Mouse (Mus musculus): Measurements from ENCODE around the gene Borcs8. TPM values are rescaled to one million over a fixed set of nuclear protein-coding genes. Genes with fewer than 3 reads are reported as not detected.

The Borcs8 gene
- polyA plus RNA-seq, 1 experiment from 2014 or later, result 49.6 TPM

DNA sequence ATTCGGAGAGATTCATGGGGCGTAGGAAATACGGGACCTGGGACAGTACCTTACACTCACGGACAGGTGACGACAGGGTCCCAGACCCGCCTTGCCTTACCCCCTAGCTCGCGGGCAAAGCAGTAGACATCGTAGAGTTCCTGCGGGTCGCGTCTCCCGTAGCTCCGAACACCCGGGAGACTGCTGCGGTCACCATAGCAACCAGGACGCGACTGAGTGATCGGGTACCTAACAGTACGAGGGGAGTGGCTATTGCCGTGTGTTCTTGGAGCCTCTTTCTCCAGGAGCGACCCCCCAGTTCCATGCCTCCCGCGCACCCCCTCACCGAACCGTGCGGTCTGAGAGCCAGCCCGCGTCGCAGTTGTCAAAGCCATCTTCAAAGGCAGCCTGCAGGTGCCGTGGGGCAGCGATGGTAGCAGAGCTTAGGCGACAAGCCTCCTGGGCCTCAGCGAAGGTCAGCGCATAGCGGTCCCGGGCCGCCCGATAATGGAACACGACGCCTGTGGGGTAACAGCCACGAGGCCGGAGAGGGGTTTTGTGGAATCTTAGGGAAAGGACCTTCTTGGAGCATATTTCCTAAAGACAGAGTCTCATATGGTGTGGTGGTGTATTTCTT, 26.8 kb upstream of the Borcs8 start:
- ATAC-seq (ENCODE audit: low FRiP score, low TSS enrichment), result no peak
- H3K4me3 ChIP-seq (ENCODE audit: low read length), result peak overlapping the region; percentile 3; the same call in 1 of the 2 replicates
- H3K36me3 ChIP-seq (ENCODE audit: control insufficient read depth, insufficient read depth, low read length), result no peaks in the 10 kb centered on the region
- H3K9ac ChIP-seq (ENCODE audit: low read depth, low read length), result no peak overlapping the region
- H3K9me3 ChIP-seq (ENCODE audit: control insufficient read depth, low read length), result no peaks in the 10 kb centered on the region
- no peak overlapping the region for H3K27ac ChIP-seq (ENCODE audit: low read depth, low read length)
- H3K4me1 ChIP-seq (ENCODE audit: control insufficient read depth, insufficient read depth, low read length), result no peaks in the 10 kb centered on the region
- WGBS, result 8% methylated on average over 43 of the region's 43 CpGs
- H3K4me2 ChIP-seq (replicated peaks; ENCODE audit: low read depth, low read length), result no peak overlapping the region
- H3K27me3 ChIP-seq (ENCODE audit: control insufficient read depth, insufficient read depth, low read length), result peaks cover 69% of the 10 kb centered on the region

DNA sequence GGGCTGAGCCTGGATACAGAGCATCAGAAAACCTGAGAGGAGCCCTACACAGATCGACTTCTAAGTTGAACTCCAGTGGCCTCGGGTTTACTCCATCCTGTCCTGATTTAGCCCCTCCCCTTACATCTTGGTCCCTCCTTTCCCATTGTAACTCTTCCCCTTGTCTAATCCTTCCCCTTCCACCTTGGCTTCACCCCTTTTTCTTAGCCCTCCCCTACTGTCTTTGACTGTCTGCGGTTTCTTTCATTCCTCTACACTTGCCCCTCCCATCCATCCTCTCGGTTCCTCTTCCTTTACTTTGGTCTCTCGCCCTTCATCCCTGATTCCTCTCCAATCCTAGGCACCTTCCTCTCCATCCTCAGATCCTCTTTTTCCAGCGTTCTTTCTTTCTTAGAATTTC, 24.8 kb upstream of the Borcs8 start:
- Histone ChIP-seq H3K36me3 (ENCODE audit: control insufficient read depth, insufficient read depth, low read length) (no peaks in the 10 kb centered on the region), H3K9ac (ENCODE audit: low read depth, low read length) (no peak overlapping the region), H3K4me3 (ENCODE audit: low read length) (no peak overlapping the region), H3K27ac (ENCODE audit: low read depth, low read length) (no peak overlapping the region), H3K9me3 (ENCODE audit: control insufficient read depth, low read length) (no peaks in the 10 kb centered on the region), H3K27me3 (ENCODE audit: control insufficient read depth, insufficient read depth, low read length) (peaks cover 82% of the 10 kb centered on the region), H3K4me1 (ENCODE audit: control insufficient read depth, insufficient read depth, low read length) (no peaks in the 10 kb centered on the region), H3K4me2 (replicated peaks; ENCODE audit: low read depth, low read length) (no peak overlapping the region)
- 21% methylated on average over 6 of the region's 6 CpGs for WGBS
- ATAC-seq (ENCODE audit: low FRiP score, low TSS enrichment), result no peak

DNA sequence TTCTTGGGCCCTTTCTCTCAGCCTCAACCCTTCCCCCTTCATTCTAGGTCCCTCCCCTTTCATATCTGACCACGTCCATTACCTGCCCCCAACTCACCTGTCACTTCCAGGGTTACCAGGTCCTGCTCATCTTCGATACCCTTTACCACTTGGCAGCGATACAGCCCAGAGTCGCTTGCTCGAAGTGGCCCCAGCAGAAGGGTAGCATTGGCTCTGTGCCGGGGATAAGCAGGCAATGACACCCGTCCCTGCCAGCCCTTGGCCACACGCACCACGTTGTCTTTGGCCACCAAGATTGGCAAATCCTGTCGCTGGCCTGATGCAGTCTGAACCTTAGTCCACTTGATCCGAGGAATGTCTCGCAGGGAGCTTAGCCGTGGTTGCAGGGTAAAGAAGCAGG, 24.4 kb upstream of the Borcs8 start:
- Histone ChIP-seq H3K36me3 (ENCODE audit: control insufficient read depth, insufficient read depth, low read length) (no peaks in the 10 kb centered on the region), H3K9ac (ENCODE audit: low read depth, low read length) (no peak overlapping the region), H3K4me2 (replicated peaks; ENCODE audit: low read depth, low read length) (no peak overlapping the region), H3K27ac (ENCODE audit: low read depth, low read length) (no peak overlapping the region), H3K27me3 (ENCODE audit: control insufficient read depth, insufficient read depth, low read length) (peaks cover 86% of the 10 kb centered on the region), H3K4me3 (ENCODE audit: low read length) (no peak overlapping the region), H3K9me3 (ENCODE audit: control insufficient read depth, low read length) (no peaks in the 10 kb centered on the region), H3K4me1 (ENCODE audit: control insufficient read depth, insufficient read depth, low read length) (no peaks in the 10 kb centered on the region)
- 69% methylated on average over 13 of the region's 13 CpGs for WGBS
- no peak for ATAC-seq (ENCODE audit: low FRiP score, low TSS enrichment)

DNA sequence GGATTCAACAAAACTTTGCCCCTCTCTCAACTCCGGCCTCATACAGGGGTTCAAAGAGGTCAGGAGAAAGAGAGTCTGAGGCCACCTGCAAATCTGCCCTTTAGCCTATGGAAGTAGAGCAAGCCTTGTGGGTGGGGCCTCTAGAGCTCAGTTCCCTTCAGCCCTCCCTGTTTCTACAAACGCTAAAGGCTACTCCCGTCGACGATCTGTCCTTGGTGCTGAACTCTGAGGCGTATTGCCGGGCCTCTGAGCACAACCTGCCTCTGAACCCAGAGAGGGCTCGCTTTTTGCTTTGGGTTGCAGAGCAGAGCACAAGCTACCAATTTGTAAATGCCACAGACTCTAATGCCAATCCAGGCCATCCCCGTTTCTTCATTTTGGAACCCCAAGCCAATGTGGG, 21.7 kb upstream of the Borcs8 start:
- Histone ChIP-seq H3K36me3 (ENCODE audit: control insufficient read depth, insufficient read depth, low read length) (no peaks in the 10 kb centered on the region), H3K27ac (ENCODE audit: low read depth, low read length) (no peak overlapping the region), H3K4me2 (replicated peaks; ENCODE audit: low read depth, low read length) (no peak overlapping the region), H3K4me3 (ENCODE audit: low read length) (no peak overlapping the region), H3K4me1 (ENCODE audit: control insufficient read depth, insufficient read depth, low read length) (no peaks in the 10 kb centered on the region), H3K9ac (ENCODE audit: low read depth, low read length) (no peak overlapping the region), H3K27me3 (ENCODE audit: control insufficient read depth, insufficient read depth, low read length) (peaks cover 65% of the 10 kb centered on the region), H3K9me3 (ENCODE audit: control insufficient read depth, low read length) (no peaks in the 10 kb centered on the region)
- 9% methylated on average over 9 of the region's 9 CpGs for WGBS
- no peak for ATAC-seq (ENCODE audit: low FRiP score, low TSS enrichment)

DNA sequence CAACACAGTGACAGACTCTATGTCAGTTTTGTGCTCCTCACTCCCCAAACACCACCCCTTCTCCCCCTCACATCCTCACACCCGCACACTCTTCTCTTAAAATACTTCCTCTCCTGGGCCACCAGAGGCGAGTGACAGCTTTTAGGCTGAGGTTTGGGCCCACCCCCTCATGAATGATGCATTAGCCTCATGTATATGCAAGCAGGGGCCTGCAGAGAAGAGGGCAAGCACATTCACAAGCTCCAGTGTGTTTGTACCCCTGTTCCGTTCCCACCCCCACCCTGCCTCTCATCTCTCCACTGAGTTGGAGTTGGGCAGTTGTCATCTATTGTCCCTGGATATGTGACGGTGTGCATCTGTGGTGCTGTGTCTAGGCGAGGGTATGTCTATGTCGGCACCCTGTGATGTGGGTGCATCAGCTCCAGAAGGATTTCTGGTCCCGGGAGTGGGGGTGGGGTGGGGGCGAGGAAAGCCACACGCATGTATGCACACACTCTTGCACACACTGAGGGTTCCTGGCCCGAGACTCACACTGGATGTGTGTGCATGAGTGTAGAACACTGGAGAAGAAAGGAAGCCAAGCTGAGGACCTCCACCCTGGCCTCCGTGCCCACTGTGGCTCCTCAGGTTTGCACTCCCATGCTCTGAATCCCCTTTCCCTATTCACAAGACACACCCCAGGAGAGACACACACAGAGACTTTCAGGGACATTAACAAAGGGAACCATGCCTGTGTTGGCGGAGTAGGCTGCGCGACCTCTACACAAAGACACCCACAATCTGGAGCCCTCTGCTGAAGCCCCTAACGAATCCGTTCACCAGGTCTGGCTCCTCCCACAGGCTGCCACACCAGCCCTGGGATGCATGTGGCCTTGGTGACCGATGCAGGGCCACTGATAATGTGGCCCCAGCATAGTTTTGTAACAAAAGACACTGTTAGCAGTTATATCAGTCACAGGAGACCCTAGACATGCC, 20.3 kb upstream of the Borcs8 start:
- 12% methylated on average over 17 of the region's 17 CpGs for WGBS
- ATAC-seq (ENCODE audit: low FRiP score, low TSS enrichment), result no peak
- Histone ChIP-seq H3K9me3 (ENCODE audit: control insufficient read depth, low read length) (no peaks in the 10 kb centered on the region), H3K27me3 (ENCODE audit: control insufficient read depth, insufficient read depth, low read length) (peaks cover 51% of the 10 kb centered on the region), H3K4me2 (replicated peaks; ENCODE audit: low read depth, low read length) (no peak overlapping the region), H3K9ac (ENCODE audit: low read depth, low read length) (no peak overlapping the region), H3K4me1 (ENCODE audit: control insufficient read depth, insufficient read depth, low read length) (no peaks in the 10 kb centered on the region), H3K36me3 (ENCODE audit: control insufficient read depth, insufficient read depth, low read length) (no peaks in the 10 kb centered on the region), H3K4me3 (ENCODE audit: low read length) (no peak overlapping the region), H3K27ac (ENCODE audit: low read depth, low read length) (no peak overlapping the region)

DNA sequence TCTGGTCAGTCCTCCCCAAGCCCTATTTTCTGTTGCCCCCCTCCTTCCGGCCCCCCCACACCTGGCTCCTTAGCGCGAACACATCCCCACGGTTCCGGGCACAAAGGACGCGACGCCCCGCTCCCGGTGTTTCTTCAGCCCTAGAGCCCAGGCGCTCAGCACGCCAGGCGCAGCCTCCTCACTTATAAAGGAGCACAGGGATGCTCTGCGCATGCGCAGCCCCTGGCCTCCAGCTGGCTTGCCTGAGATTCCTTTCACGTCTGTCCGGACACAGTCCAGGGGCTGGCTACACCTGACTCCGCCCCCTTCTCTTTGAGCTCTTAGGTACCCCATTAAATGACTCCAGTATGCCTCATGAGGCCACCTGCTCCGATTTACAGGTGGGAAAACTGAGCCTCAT, 18.6 kb upstream of the Borcs8 start, which contains the start of gene Ncan:
TSS of gene Ncan (minus strand) at position 207 of the 400 bp plus-strand sequence.
- peak within 1 kb of the TSS; percentile 30 for H3K4me2 ChIP-seq (replicated peaks; ENCODE audit: low read depth, low read length)
- peaks cover 41% of the 10 kb centered on the region for H3K27me3 ChIP-seq (ENCODE audit: control insufficient read depth, insufficient read depth, low read length)
- H3K4me1 ChIP-seq (ENCODE audit: control insufficient read depth, insufficient read depth, low read length), result no peaks in the 10 kb centered on the region
- H3K36me3 ChIP-seq (ENCODE audit: control insufficient read depth, insufficient read depth, low read length), result no peaks in the 10 kb centered on the region
- 2% methylated on average over 19 of the region's 19 CpGs for WGBS
- no peak within 1 kb of the TSS for H3K27ac ChIP-seq (ENCODE audit: low read depth, low read length)
- H3K4me3 ChIP-seq (ENCODE audit: low read length), result peak within 1 kb of the TSS; percentile 13
- 0 out of 2 replicates have a peak within 1 kb of the TSS, but pooled peaks have one; percentile 4 for H3K9ac ChIP-seq (ENCODE audit: low read depth, low read length)
- peak; percentile 88 for ATAC-seq (ENCODE audit: low FRiP score, low TSS enrichment)
- H3K9me3 ChIP-seq (ENCODE audit: control insufficient read depth, low read length), result no peaks in the 10 kb centered on the region

DNA sequence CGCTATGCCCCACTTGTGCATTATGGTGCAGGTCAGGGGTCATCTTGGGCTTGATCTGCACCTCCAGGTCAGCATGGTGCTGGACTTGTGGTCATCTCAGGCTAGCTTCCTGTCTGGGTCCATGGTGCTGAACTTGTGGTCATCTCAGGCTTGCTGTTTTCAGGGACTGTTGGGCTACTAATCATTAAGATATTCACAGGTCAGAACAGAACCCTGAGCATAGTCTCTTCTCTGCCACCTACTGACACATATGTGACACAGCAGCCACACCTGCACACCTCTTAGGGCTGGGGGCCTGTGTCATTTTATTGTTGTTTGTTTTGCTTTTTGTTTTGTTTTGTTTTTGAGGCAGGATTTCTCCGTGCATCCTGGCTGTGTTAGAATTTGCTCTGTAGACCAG, 16.4 kb upstream of the Borcs8 start:
- WGBS, result 46% methylated on average over 2 of the region's 2 CpGs
- ATAC-seq (ENCODE audit: low FRiP score, low TSS enrichment), result no peak
- H3K36me3 ChIP-seq (ENCODE audit: control insufficient read depth, insufficient read depth, low read length), result no peaks in the 10 kb centered on the region
- no peak overlapping the region for H3K4me3 ChIP-seq (ENCODE audit: low read length)
- H3K4me1 ChIP-seq (ENCODE audit: control insufficient read depth, insufficient read depth, low read length), result no peaks in the 10 kb centered on the region
- no peaks in the 10 kb centered on the region for H3K9me3 ChIP-seq (ENCODE audit: control insufficient read depth, low read length)
- peaks cover 30% of the 10 kb centered on the region for H3K27me3 ChIP-seq (ENCODE audit: control insufficient read depth, insufficient read depth, low read length)
- H3K9ac ChIP-seq (ENCODE audit: low read depth, low read length), result no peak overlapping the region
- no peak overlapping the region for H3K27ac ChIP-seq (ENCODE audit: low read depth, low read length)
- H3K4me2 ChIP-seq (replicated peaks; ENCODE audit: low read depth, low read length), result no peak overlapping the region

DNA sequence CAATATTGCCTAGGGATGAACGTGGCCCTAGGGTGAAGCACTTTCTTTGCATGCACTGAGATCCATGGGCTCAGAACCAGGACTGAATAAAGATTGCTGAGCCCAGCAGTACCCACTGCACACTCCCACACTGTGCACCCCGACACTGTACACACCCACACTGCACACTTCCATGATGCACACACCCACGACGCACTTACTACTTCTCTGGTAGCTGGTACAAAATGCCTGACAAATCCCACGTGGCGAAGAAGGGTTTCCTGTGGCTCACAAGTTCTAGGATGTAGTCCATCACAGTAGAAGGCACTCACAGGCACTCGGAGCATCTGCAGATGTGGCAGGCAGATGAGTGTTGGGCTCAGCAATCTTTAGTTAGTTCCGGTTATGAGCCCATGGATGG, 14.3 kb upstream of the Borcs8 start:
- H3K4me2 ChIP-seq (replicated peaks; ENCODE audit: low read depth, low read length), result no peak overlapping the region
- ATAC-seq (ENCODE audit: low FRiP score, low TSS enrichment), result no peak
- no peak overlapping the region for H3K27ac ChIP-seq (ENCODE audit: low read depth, low read length)
- no peaks in the 10 kb centered on the region for H3K4me1 ChIP-seq (ENCODE audit: control insufficient read depth, insufficient read depth, low read length)
- no peak overlapping the region for H3K4me3 ChIP-seq (ENCODE audit: low read length)
- 62% methylated on average over 8 of the region's 8 CpGs for WGBS
- H3K36me3 ChIP-seq (ENCODE audit: control insufficient read depth, insufficient read depth, low read length), result no peaks in the 10 kb centered on the region
- no peaks in the 10 kb centered on the region for H3K9me3 ChIP-seq (ENCODE audit: control insufficient read depth, low read length)
- H3K27me3 ChIP-seq (ENCODE audit: control insufficient read depth, insufficient read depth, low read length), result peaks cover 10% of the 10 kb centered on the region
- no peak overlapping the region for H3K9ac ChIP-seq (ENCODE audit: low read depth, low read length)

DNA sequence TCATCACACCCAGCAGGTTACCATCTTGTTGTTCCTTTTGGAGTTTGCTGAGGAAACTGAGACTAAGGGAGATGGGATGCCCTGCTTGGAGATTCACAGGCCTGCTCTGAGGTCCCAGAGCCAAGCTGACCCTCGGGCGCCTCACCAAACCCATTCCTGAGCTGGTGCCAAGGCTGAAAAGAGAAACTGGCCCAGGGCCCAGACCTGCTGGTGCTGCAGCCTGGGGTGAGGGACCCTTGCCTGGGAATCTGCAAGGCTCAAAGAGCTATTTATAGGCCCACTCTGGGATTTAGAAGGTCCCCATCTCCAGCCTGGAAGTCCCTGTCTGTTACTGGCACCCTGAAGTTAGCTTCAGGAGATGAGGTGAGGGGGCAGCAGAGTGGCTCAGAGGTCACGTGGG, 10.9 kb upstream of the Borcs8 start:
- H3K9me3 ChIP-seq (ENCODE audit: control insufficient read depth, low read length), result no peaks in the 10 kb centered on the region
- no peak overlapping the region for H3K4me3 ChIP-seq (ENCODE audit: low read length)
- no peak overlapping the region for H3K27ac ChIP-seq (ENCODE audit: low read depth, low read length)
- peaks cover 4% of the 10 kb centered on the region; the same call in 1 of the 2 replicates for H3K27me3 ChIP-seq (ENCODE audit: control insufficient read depth, insufficient read depth, low read length)
- H3K4me2 ChIP-seq (replicated peaks; ENCODE audit: low read depth, low read length), result no peak overlapping the region
- ATAC-seq (ENCODE audit: low FRiP score, low TSS enrichment), result no peak
- H3K9ac ChIP-seq (ENCODE audit: low read depth, low read length), result no peak overlapping the region
- H3K36me3 ChIP-seq (ENCODE audit: control insufficient read depth, insufficient read depth, low read length), result peaks cover 5% of the 10 kb centered on the region
- 0 out of 2 replicates have a peak, but pooled peaks cover 5% of the 10 kb centered on the region for H3K4me1 ChIP-seq (ENCODE audit: control insufficient read depth, insufficient read depth, low read length)
- WGBS, result 79% methylated on average over 3 of the region's 3 CpGs
